Mouse (Mus musculus) kidney, adult 2 months (tissue): ENCODE results near the gene Rita1.

ENCODE experiments used
- CTCF ChIP-seq: fragments of 200-500 bp; conservative IDR thresholded peaks from 2 replicates; pipeline ENCODE4 v1.5.1; 2011; ENCODE audit warnings: low read depth, mild to moderate bottlenecking, control low read depth, low read length, moderate library complexity, mixed read lengths; ENCODE audit not compliant: insufficient read depth, insufficient read length
- POLR2A ChIP-seq: fragments of 200-500 bp; IDR thresholded peaks from one replicate; pipeline ENCODE4 v1.6.1; 2011; ENCODE audit warnings: low read depth, low read length, control low read depth

DNA sequence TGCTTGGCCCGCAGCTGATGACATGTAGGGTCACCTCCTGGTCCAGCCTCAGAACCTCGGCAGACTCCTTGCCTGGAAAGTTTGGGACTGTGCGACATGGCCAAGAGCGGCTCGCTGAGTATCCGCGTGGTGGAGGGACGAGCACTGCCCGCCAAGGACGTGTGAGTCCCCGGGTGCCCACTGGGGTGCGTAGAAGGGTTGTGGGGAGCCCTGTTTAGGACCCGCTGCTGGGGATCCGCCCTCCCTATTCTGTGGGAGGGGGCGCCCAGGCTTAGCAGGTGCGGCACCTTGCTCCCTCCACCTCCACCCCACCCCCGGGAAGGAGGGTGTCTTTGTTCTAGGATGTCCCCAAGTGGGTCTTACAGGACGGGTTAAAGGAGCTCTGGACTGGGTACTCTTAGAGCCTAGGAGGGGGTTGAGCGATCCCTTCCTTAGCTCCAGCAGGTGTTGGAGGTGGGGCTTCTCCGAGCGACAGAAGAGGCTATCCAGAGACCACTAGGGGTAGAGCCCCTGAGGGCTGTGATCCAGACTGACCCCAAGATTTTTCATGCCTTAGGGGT is 37.1 kb upstream of the Rita1 start:
- TF ChIP-seq CTCF (no peak), POLR2A (no peak)
